8 mouse cellular contexts compared by ENCODE assay signal in genomic region chr3:61364661-61364977, GRCm38 (mm10). TPM values are rescaled to one million over a fixed set of nuclear protein-coding genes. Genes with fewer than 3 reads are reported as not detected.
DNase-seq lines count a peak whose midpoint lies in the region; ATAC-seq and TF ChIP-seq lines count a peak whose summit lies in the region.

No protein-coding gene starts in this region.

- peak overlapping the region; percentile 74 for H3K4me2 ChIP-seq in kidney, postnatal 0 days (ENCODE audit: low read length)
- peak overlapping the region; percentile 97 for H3K4me2 ChIP-seq in hindbrain, embryonic 16.5 days (ENCODE audit: low read length)
- H3K4me2 ChIP-seq in midbrain, embryonic 15.5 days = peak overlapping the region; percentile 93

- no peak for TF ChIP-seq POLR2A in cortical plate, adult 2 months (IDR thresholded peaks at IDR 0.05; ENCODE audit: extremely low read depth, insufficient read depth, low read length)

- H3K4me1 ChIP-seq in kidney, postnatal 0 days (replicated peaks; ENCODE audit: insufficient read depth, low read length) = no peaks in the 10 kb centered on the region
- no peaks in the 10 kb centered on the region; the same call in 1 of the 2 replicates for H3K4me1 ChIP-seq in cortical plate, adult 2 months (ENCODE audit: control insufficient read depth, insufficient read depth, low read length)
- H3K4me1 ChIP-seq in hindbrain, embryonic 16.5 days (ENCODE audit: control insufficient read depth, insufficient read depth, low read depth, low read length) = peaks cover 16% of the 10 kb centered on the region
- H3K4me1 ChIP-seq in midbrain, embryonic 15.5 days = peaks cover 35% of the 10 kb centered on the region

- H3K9ac ChIP-seq in kidney, postnatal 0 days (ENCODE audit: low read depth, low read length) = peak overlapping the region; percentile 78
- H3K9ac ChIP-seq in hindbrain, embryonic 16.5 days (ENCODE audit: low read depth, low read length) = peak overlapping the region; percentile 93
- H3K9ac ChIP-seq in midbrain, embryonic 15.5 days = peak overlapping the region; percentile 89

- no peak for DNase-seq in kidney, postnatal 0 days (ENCODE audit: low spot score)
- DNase-seq in kidney, adult 11 months = no peak
- DNase-seq in left cerebral cortex, postnatal 36 days (ENCODE audit: low spot score in 2 of 2) = no peak
- DNase-seq in cerebellum, adult 8-10 months = no peak
- DNase-seq in spleen, postnatal 4 days (ENCODE audit: low spot score in 2 of 2) = no peak

- H3K27me3 ChIP-seq in kidney, postnatal 0 days (ENCODE audit: insufficient read depth, low read length) = no peaks in the 10 kb centered on the region
- H3K27me3 ChIP-seq in hindbrain, embryonic 16.5 days (replicated peaks; ENCODE audit: control insufficient read depth, insufficient read depth, low read length) = no peaks in the 10 kb centered on the region
- H3K27me3 ChIP-seq in midbrain, embryonic 15.5 days (replicated peaks) = no peaks in the 10 kb centered on the region

- no peak; the same call in 1 of the 2 replicates for ATAC-seq in kidney, postnatal 0 days (replicated peaks; ENCODE audit: low FRiP score, low read depth)
- peak; percentile 60 for ATAC-seq in hindbrain, embryonic 16.5 days
- ATAC-seq in midbrain, embryonic 15.5 days (replicated peaks) = peak; percentile 54

- H3K9me3 ChIP-seq in kidney, postnatal 0 days (replicated peaks; ENCODE audit: low read length) = no peaks in the 10 kb centered on the region
- no peaks in the 10 kb centered on the region for H3K9me3 ChIP-seq in hindbrain, embryonic 16.5 days (ENCODE audit: control insufficient read depth, low read length)
- no peaks in the 10 kb centered on the region for H3K9me3 ChIP-seq in midbrain, embryonic 15.5 days

- 0% methylated on average over 25 of the region's 33 CpGs for WGBS in kidney, postnatal 0 days
- 0% methylated on average over 27 of the region's 33 CpGs for WGBS in hindbrain, embryonic 16.5 days
- WGBS in midbrain, embryonic 15.5 days = under 1% methylated on average over 33 of the region's 33 CpGs

- intact Hi-C loops in left cerebral cortex, postnatal 36 days (cut with DNase I) = loop anchor here (2.0 to 10.0 kb wide), 3 partner anchors 97 to 806 kb away; no protein-coding TSS in a partner anchor

- H3K27ac ChIP-seq in kidney, postnatal 0 days = peak overlapping the region; percentile 94
- H3K27ac ChIP-seq in cortical plate, adult 2 months (ENCODE audit: insufficient read depth, low read length) = peak overlapping the region; percentile 80
- peak overlapping the region; percentile 92 for H3K27ac ChIP-seq in hindbrain, embryonic 16.5 days (ENCODE audit: low read depth, low read length)
- H3K27ac ChIP-seq in midbrain, embryonic 15.5 days = peak overlapping the region; percentile 91

- peak overlapping the region; percentile 88 for H3K4me3 ChIP-seq in kidney, postnatal 0 days (replicated peaks; ENCODE audit: low read depth, low read length)
- peak overlapping the region; percentile 91 for H3K4me3 ChIP-seq in cortical plate, adult 2 months (ENCODE audit: insufficient read depth, low read length)
- H3K4me3 ChIP-seq in hindbrain, embryonic 16.5 days (ENCODE audit: low read length) = peak overlapping the region; percentile 97
- peak overlapping the region; percentile 89 for H3K4me3 ChIP-seq in midbrain, embryonic 15.5 days

- no peaks in the 10 kb centered on the region for H3K36me3 ChIP-seq in kidney, postnatal 0 days (ENCODE audit: insufficient read depth, low read length)
- no peaks in the 10 kb centered on the region for H3K36me3 ChIP-seq in hindbrain, embryonic 16.5 days (ENCODE audit: control insufficient read depth, insufficient read depth, low read length)
- no peaks in the 10 kb centered on the region for H3K36me3 ChIP-seq in midbrain, embryonic 15.5 days (replicated peaks)

- TF ChIP-seq CTCF in kidney, postnatal 0 days (IDR thresholded peaks at IDR 0.05; ENCODE audit: low read depth) = no peak
- TF ChIP-seq CTCF in cortical plate, adult 2 months (IDR thresholded peaks at IDR 0.05; ENCODE audit: extremely low read depth, insufficient read depth, low read length) = no peak

RNA-seq across cellular contexts. Expression of gene B430305J03Rik, which starts 1.1 kb away (rescaled TPM):
- polyA plus RNA-seq in kidney, postnatal 0 days (2015; fragmentation: Nextera tagmentation; extraction: Ambion mirVana) = not detected in 2 replicates
- polyA plus RNA-seq in cortical plate, adult 2 months (2012; rRNA removed) = 1.0 and 1.2 TPM in 2 replicates
- not detected in 2 replicates for polyA plus RNA-seq in hindbrain, embryonic 16.5 days (2015; fragmentation: Nextera tagmentation; extraction: Ambion mirVana)
- not detected in 2 replicates for polyA plus RNA-seq in midbrain, embryonic 15.5 days (2015; fragmentation: Nextera tagmentation; extraction: Ambion mirVana)
- 1 to 10 TPM; 2.8 to 2.9 TPM for total RNA-seq in left cerebral cortex, postnatal 36 days (2021)

RNA-seq across cellular contexts. Expression of gene Rap2b, which starts 3.2 kb away (rescaled TPM):
- 7.4 and 8.6 TPM in 2 replicates for polyA plus RNA-seq in kidney, postnatal 0 days (2015; fragmentation: Nextera tagmentation; extraction: Ambion mirVana)
- 15.9 and 16.9 TPM in 2 replicates for polyA plus RNA-seq in cortical plate, adult 2 months (2012; rRNA removed)
- polyA plus RNA-seq in hindbrain, embryonic 16.5 days (2015; fragmentation: Nextera tagmentation; extraction: Ambion mirVana) = 10.3 and 10.7 TPM in 2 replicates
- 10.9 and 11.0 TPM in 2 replicates for polyA plus RNA-seq in midbrain, embryonic 15.5 days (2015; fragmentation: Nextera tagmentation; extraction: Ambion mirVana)
- 10 to 100 TPM; 41.2 to 42.6 TPM for total RNA-seq in left cerebral cortex, postnatal 36 days (2021)
